Mouse (Mus musculus): ENCODE results near the gene Tmem19. TPM values are rescaled to one million over a fixed set of nuclear protein-coding genes. Genes with fewer than 3 reads are reported as not detected.

Gene Tmem19
- polyA plus RNA-seq, 1 experiment from 2014 or later, result 38.2 TPM

- ATAC-seq, result no peak
- H3K36me3 ChIP-seq (ENCODE audit: control insufficient read depth, insufficient read depth, low read length), result 0 out of 2 replicates have a peak, but pooled peaks cover 4% of the 10 kb centered on the region
- H3K27me3 ChIP-seq (ENCODE audit: control insufficient read depth, insufficient read depth, low read depth, low read length), result no peaks in the 10 kb centered on the region
- H3K27ac ChIP-seq (ENCODE audit: low read length), result peak overlapping the region; percentile 97
- H3K9me3 ChIP-seq (replicated peaks; ENCODE audit: control insufficient read depth, low read length, poor library complexity, severe bottlenecking), result no peaks in the 10 kb centered on the region
- H3K9ac ChIP-seq (ENCODE audit: low read depth, low read length), result peak overlapping the region; percentile 93
- H3K4me2 ChIP-seq (ENCODE audit: low read length), result peak overlapping the region; percentile 71
- H3K4me3 ChIP-seq (ENCODE audit: low read depth, low read length), result peak overlapping the region; percentile 97
- H3K4me1 ChIP-seq (ENCODE audit: control insufficient read depth, insufficient read depth, low read length), result peaks cover 33% of the 10 kb centered on the region
- WGBS, result 7% methylated on average over 12 of the region's 12 CpGs
Measured at GRCm38 (mm10) chr10:115382846-115383643, 20.7 kb upstream of the Tmem19 start.

- H3K4me1 ChIP-seq (ENCODE audit: control insufficient read depth, insufficient read depth, low read length), result peaks cover 22% of the 10 kb centered on the region
- WGBS, result 84% methylated on average over 2 of the region's 2 CpGs
- no peaks in the 10 kb centered on the region for H3K27me3 ChIP-seq (ENCODE audit: control insufficient read depth, insufficient read depth, low read depth, low read length)
- H3K9ac ChIP-seq (ENCODE audit: low read depth, low read length), result no peak overlapping the region
- no peak overlapping the region for H3K4me2 ChIP-seq (ENCODE audit: low read length)
- H3K4me3 ChIP-seq (ENCODE audit: low read depth, low read length), result no peak overlapping the region
- 0 out of 2 replicates have a peak, but pooled peaks cover 4% of the 10 kb centered on the region for H3K36me3 ChIP-seq (ENCODE audit: control insufficient read depth, insufficient read depth, low read length)
- H3K9me3 ChIP-seq (replicated peaks; ENCODE audit: control insufficient read depth, low read length, poor library complexity, severe bottlenecking), result no peaks in the 10 kb centered on the region
- no peak for ATAC-seq
- no peak overlapping the region for H3K27ac ChIP-seq (ENCODE audit: low read length)
Measured at GRCm38 (mm10) chr10:115381506-115382084, 19.3 kb upstream of the Tmem19 start.

- no peak for ATAC-seq
- Histone ChIP-seq H3K4me3 (ENCODE audit: low read depth, low read length) (no peak overlapping the region; the same call in 1 of the 2 replicates), H3K27ac (ENCODE audit: low read length) (no peak overlapping the region), H3K27me3 (ENCODE audit: control insufficient read depth, insufficient read depth, low read depth, low read length) (no peaks in the 10 kb centered on the region), H3K4me1 (ENCODE audit: control insufficient read depth, insufficient read depth, low read length) (peaks cover 21% of the 10 kb centered on the region), H3K9me3 (replicated peaks; ENCODE audit: control insufficient read depth, low read length, poor library complexity, severe bottlenecking) (no peaks in the 10 kb centered on the region), H3K36me3 (ENCODE audit: control insufficient read depth, insufficient read depth, low read length) (no peaks in the 10 kb centered on the region), H3K4me2 (ENCODE audit: low read length) (peak overlapping the region; percentile 65), H3K9ac (ENCODE audit: low read depth, low read length) (no peak overlapping the region)
- 88% methylated on average over 4 of the region's 4 CpGs for WGBS
Measured at GRCm38 (mm10) chr10:115363151-115363550, 850 bp upstream of the Tmem19 start.

- Histone ChIP-seq H3K27me3 (ENCODE audit: control insufficient read depth, insufficient read depth, low read depth, low read length) (no peaks in the 10 kb centered on the region), H3K27ac (ENCODE audit: low read length) (peak overlapping the region; percentile 95), H3K4me3 (ENCODE audit: low read depth, low read length) (peak overlapping the region; percentile 79), H3K9me3 (replicated peaks; ENCODE audit: control insufficient read depth, low read length, poor library complexity, severe bottlenecking) (no peaks in the 10 kb centered on the region), H3K9ac (ENCODE audit: low read depth, low read length) (peak overlapping the region; percentile 73), H3K4me1 (ENCODE audit: control insufficient read depth, insufficient read depth, low read length) (peaks cover 21% of the 10 kb centered on the region), H3K4me2 (ENCODE audit: low read length) (peak overlapping the region; percentile 65), H3K36me3 (ENCODE audit: control insufficient read depth, insufficient read depth, low read length) (no peaks in the 10 kb centered on the region)
- peak; percentile 28 for ATAC-seq
- WGBS, result 7% methylated on average over 9 of the region's 9 CpGs
Measured at GRCm38 (mm10) chr10:115362623-115362964, 293 bp upstream of the Tmem19 start.

- Histone ChIP-seq H3K27me3 (ENCODE audit: control insufficient read depth, insufficient read depth, low read depth, low read length) (no peaks in the 10 kb centered on the region), H3K4me1 (ENCODE audit: control insufficient read depth, insufficient read depth, low read length) (peaks cover 21% of the 10 kb centered on the region), H3K4me3 (ENCODE audit: low read depth, low read length) (no peak overlapping the region), H3K36me3 (ENCODE audit: control insufficient read depth, insufficient read depth, low read length) (peaks cover 15% of the 10 kb centered on the region), H3K27ac (ENCODE audit: low read length) (no peak overlapping the region), H3K9me3 (replicated peaks; ENCODE audit: control insufficient read depth, low read length, poor library complexity, severe bottlenecking) (no peaks in the 10 kb centered on the region), H3K4me2 (ENCODE audit: low read length) (no peak overlapping the region), H3K9ac (ENCODE audit: low read depth, low read length) (no peak overlapping the region)
- WGBS, result 94% methylated on average over 7 of the region's 7 CpGs
- no peak for ATAC-seq
Measured at GRCm38 (mm10) chr10:115359066-115359465, 3.2 kb downstream of the Tmem19 start.

- Histone ChIP-seq H3K27ac (ENCODE audit: low read length) (no peak overlapping the region), H3K27me3 (ENCODE audit: control insufficient read depth, insufficient read depth, low read depth, low read length) (no peaks in the 10 kb centered on the region), H3K4me3 (ENCODE audit: low read depth, low read length) (no peak overlapping the region), H3K9ac (ENCODE audit: low read depth, low read length) (no peak overlapping the region), H3K9me3 (replicated peaks; ENCODE audit: control insufficient read depth, low read length, poor library complexity, severe bottlenecking) (no peaks in the 10 kb centered on the region), H3K36me3 (ENCODE audit: control insufficient read depth, insufficient read depth, low read length) (peaks cover 15% of the 10 kb centered on the region), H3K4me2 (ENCODE audit: low read length) (no peak overlapping the region), H3K4me1 (ENCODE audit: control insufficient read depth, insufficient read depth, low read length) (peaks cover 21% of the 10 kb centered on the region)
- WGBS, result 96% methylated on average over 17 of the region's 17 CpGs
- ATAC-seq, result no peak
Measured at GRCm38 (mm10) chr10:115358216-115358919, 3.9 kb downstream of the Tmem19 start.

- no peak overlapping the region for H3K4me3 ChIP-seq (ENCODE audit: low read depth, low read length)
- WGBS, result 94% methylated on average over 5 of the region's 7 CpGs
- no peak for ATAC-seq
- peaks cover 15% of the 10 kb centered on the region for H3K36me3 ChIP-seq (ENCODE audit: control insufficient read depth, insufficient read depth, low read length)
- no peak overlapping the region for H3K27ac ChIP-seq (ENCODE audit: low read length)
- no peak overlapping the region for H3K9ac ChIP-seq (ENCODE audit: low read depth, low read length)
- peaks cover 11% of the 10 kb centered on the region for H3K4me1 ChIP-seq (ENCODE audit: control insufficient read depth, insufficient read depth, low read length)
- no peaks in the 10 kb centered on the region for H3K9me3 ChIP-seq (replicated peaks; ENCODE audit: control insufficient read depth, low read length, poor library complexity, severe bottlenecking)
- no peak overlapping the region for H3K4me2 ChIP-seq (ENCODE audit: low read length)
- no peaks in the 10 kb centered on the region for H3K27me3 ChIP-seq (ENCODE audit: control insufficient read depth, insufficient read depth, low read depth, low read length)
Measured at GRCm38 (mm10) chr10:115356106-115356505, 6.2 kb downstream of the Tmem19 start.

GRCm38 (mm10) chr10:115355016-115355415, 7.3 kb downstream of the Tmem19 start:
- ATAC-seq, result no peak

GRCm38 (mm10) chr10:115354553-115354952, 7.7 kb downstream of the Tmem19 start:
- Histone ChIP-seq H3K27ac (ENCODE audit: low read length) (no peak overlapping the region), H3K4me3 (ENCODE audit: low read depth, low read length) (no peak overlapping the region), H3K36me3 (ENCODE audit: control insufficient read depth, insufficient read depth, low read length) (peaks cover 15% of the 10 kb centered on the region), H3K4me1 (ENCODE audit: control insufficient read depth, insufficient read depth, low read length) (no peaks in the 10 kb centered on the region), H3K27me3 (ENCODE audit: control insufficient read depth, insufficient read depth, low read depth, low read length) (no peaks in the 10 kb centered on the region), H3K9me3 (replicated peaks; ENCODE audit: control insufficient read depth, low read length, poor library complexity, severe bottlenecking) (no peaks in the 10 kb centered on the region), H3K9ac (ENCODE audit: low read depth, low read length) (no peak overlapping the region), H3K4me2 (ENCODE audit: low read length) (no peak overlapping the region)
- WGBS, result 52% methylated on average over 6 of the region's 6 CpGs
- ATAC-seq, result no peak

More at GRCm38 (mm10) chr10:115355016-115355415, 7.3 kb downstream of the Tmem19 start:
- WGBS, result 90% methylated on average over 6 of the region's 6 CpGs
- no peaks in the 10 kb centered on the region for H3K9me3 ChIP-seq (replicated peaks; ENCODE audit: control insufficient read depth, low read length, poor library complexity, severe bottlenecking)
- H3K27me3 ChIP-seq (ENCODE audit: control insufficient read depth, insufficient read depth, low read depth, low read length), result no peaks in the 10 kb centered on the region
- peaks cover 15% of the 10 kb centered on the region for H3K36me3 ChIP-seq (ENCODE audit: control insufficient read depth, insufficient read depth, low read length)
- no peak overlapping the region for H3K9ac ChIP-seq (ENCODE audit: low read depth, low read length)
- H3K27ac ChIP-seq (ENCODE audit: low read length), result no peak overlapping the region
- no peak overlapping the region for H3K4me2 ChIP-seq (ENCODE audit: low read length)
- no peak overlapping the region for H3K4me3 ChIP-seq (ENCODE audit: low read depth, low read length)
- H3K4me1 ChIP-seq (ENCODE audit: control insufficient read depth, insufficient read depth, low read length), result peaks cover under 1% of the 10 kb centered on the region; the same call in 1 of the 2 replicates

All from midbrain, embryonic 16.5 days (tissue).